Mouse (Mus musculus): ENCODE measurements around the gene Psmd13. TPM values are rescaled to one million over a fixed set of nuclear protein-coding genes. Genes with fewer than 3 reads are reported as not detected.

Psmd13 gene
- polyA plus RNA-seq, 1 experiment from 2014 or later, result 214 TPM

- no peak overlapping the region for H3K4me2 ChIP-seq
- no peaks in the 10 kb centered on the region for H3K4me1 ChIP-seq
- peaks cover 54% of the 10 kb centered on the region for H3K36me3 ChIP-seq
- H3K27me3 ChIP-seq (replicated peaks), result no peaks in the 10 kb centered on the region
- 87% methylated on average over 7 of the region's 7 CpGs for WGBS
- H3K9me3 ChIP-seq, result no peaks in the 10 kb centered on the region
- ATAC-seq (ENCODE audit: insufficient read depth, low FRiP score, low read depth), result no peak
- H3K9ac ChIP-seq, result no peak overlapping the region
- H3K4me3 ChIP-seq (replicated peaks), result no peak overlapping the region
- no peak overlapping the region for H3K27ac ChIP-seq
Measured at GRCm38 (mm10) chr7:140894031-140894430, 12.3 kb downstream of the Psmd13 start.

GRCm38 (mm10) chr7:140894611-140895010 lies 12.8 kb downstream of the Psmd13 start:
- Histone ChIP-seq H3K4me3 (replicated peaks) (no peak overlapping the region), H3K36me3 (peaks cover 50% of the 10 kb centered on the region), H3K9ac (no peak overlapping the region), H3K9me3 (no peaks in the 10 kb centered on the region), H3K4me1 (no peaks in the 10 kb centered on the region), H3K27me3 (replicated peaks) (no peaks in the 10 kb centered on the region), H3K4me2 (no peak overlapping the region), H3K27ac (no peak overlapping the region)
- 91% methylated on average over 3 of the region's 3 CpGs for WGBS
- no peak for ATAC-seq (ENCODE audit: insufficient read depth, low FRiP score, low read depth)

GRCm38 (mm10) chr7:140897863-140898262 lies 16.1 kb downstream of the Psmd13 start:
- H3K9ac ChIP-seq, result no peak overlapping the region
- peaks cover 35% of the 10 kb centered on the region for H3K36me3 ChIP-seq
- no peak for ATAC-seq (ENCODE audit: insufficient read depth, low FRiP score, low read depth)
- H3K27ac ChIP-seq, result no peak overlapping the region
- no peaks in the 10 kb centered on the region for H3K27me3 ChIP-seq (replicated peaks)
- no peaks in the 10 kb centered on the region for H3K4me1 ChIP-seq
- 85% methylated on average over 7 of the region's 7 CpGs for WGBS
- H3K4me3 ChIP-seq (replicated peaks), result no peak overlapping the region
- H3K4me2 ChIP-seq, result no peak overlapping the region
- no peaks in the 10 kb centered on the region for H3K9me3 ChIP-seq

GRCm38 (mm10) chr7:140899121-140899520 lies 17.4 kb downstream of the Psmd13 start:
- Histone ChIP-seq H3K4me2 (no peak overlapping the region), H3K9me3 (no peaks in the 10 kb centered on the region), H3K4me3 (replicated peaks) (no peak overlapping the region), H3K36me3 (peaks cover 29% of the 10 kb centered on the region), H3K27ac (no peak overlapping the region), H3K27me3 (replicated peaks) (no peaks in the 10 kb centered on the region), H3K4me1 (no peaks in the 10 kb centered on the region), H3K9ac (no peak overlapping the region; the same call in 1 of the 2 replicates)
- ATAC-seq (ENCODE audit: insufficient read depth, low FRiP score, low read depth), result no peak
- WGBS, result 67% methylated on average over 3 of the region's 3 CpGs

- no peak for ATAC-seq (ENCODE audit: insufficient read depth, low FRiP score, low read depth)
- H3K27ac ChIP-seq, result no peak within 1 kb of the TSS; the same call in 1 of the 2 replicates
- no peaks in the 10 kb centered on the region for H3K9me3 ChIP-seq
- H3K4me1 ChIP-seq, result no peaks in the 10 kb centered on the region
- WGBS, result 67% methylated on average over 10 of the region's 10 CpGs
- H3K4me3 ChIP-seq (replicated peaks), result no peak within 1 kb of the TSS
- peaks cover 22% of the 10 kb centered on the region for H3K36me3 ChIP-seq
- no peak within 1 kb of the TSS for H3K4me2 ChIP-seq
- H3K9ac ChIP-seq, result no peak within 1 kb of the TSS; the same call in 1 of the 2 replicates
- no peaks in the 10 kb centered on the region for H3K27me3 ChIP-seq (replicated peaks)
Measured at GRCm38 (mm10) chr7:140900220-140900619, 18.5 kb downstream of the Psmd13 start, which contains the start of gene Cox8b. Gene Cox8b (minus strand): TSS chr7:140900446.

- H3K27ac ChIP-seq, result no peak overlapping the region
- H3K27me3 ChIP-seq (replicated peaks), result no peaks in the 10 kb centered on the region
- WGBS, result 82% methylated on average over 15 of the region's 15 CpGs
- H3K9ac ChIP-seq, result no peak overlapping the region
- H3K4me2 ChIP-seq, result no peak overlapping the region
- ATAC-seq (ENCODE audit: insufficient read depth, low FRiP score, low read depth), result no peak
- no peaks in the 10 kb centered on the region for H3K4me1 ChIP-seq
- H3K4me3 ChIP-seq (replicated peaks), result no peak overlapping the region
- H3K36me3 ChIP-seq, result peaks cover 13% of the 10 kb centered on the region
- no peaks in the 10 kb centered on the region for H3K9me3 ChIP-seq
Measured at GRCm38 (mm10) chr7:140902036-140902875, 20.5 kb downstream of the Psmd13 start.

GRCm38 (mm10) chr7:140903212-140903611 lies 21.4 kb downstream of the Psmd13 start:
- H3K4me1 ChIP-seq, result no peaks in the 10 kb centered on the region
- H3K36me3 ChIP-seq, result 0 out of 2 replicates have a peak, but pooled peaks cover 4% of the 10 kb centered on the region
- no peaks in the 10 kb centered on the region for H3K27me3 ChIP-seq (replicated peaks)
- H3K9me3 ChIP-seq, result no peaks in the 10 kb centered on the region
- WGBS, result 26% methylated on average over 13 of the region's 13 CpGs
- H3K4me3 ChIP-seq (replicated peaks), result no peak overlapping the region
- H3K9ac ChIP-seq, result no peak overlapping the region
- no peak overlapping the region for H3K27ac ChIP-seq
- H3K4me2 ChIP-seq, result no peak overlapping the region
- ATAC-seq (ENCODE audit: insufficient read depth, low FRiP score, low read depth), result 0 out of 2 replicates have a peak, but pooled peaks have one; percentile 6

- H3K4me1 ChIP-seq, result peaks cover 5% of the 10 kb centered on the region; the same call in 1 of the 2 replicates
- H3K27me3 ChIP-seq (replicated peaks), result no peaks in the 10 kb centered on the region
- 70% methylated on average over 2 of the region's 2 CpGs for WGBS
- H3K9ac ChIP-seq, result no peak overlapping the region
- H3K27ac ChIP-seq, result no peak overlapping the region
- H3K36me3 ChIP-seq, result no peaks in the 10 kb centered on the region
- H3K4me2 ChIP-seq, result no peak overlapping the region
- no peaks in the 10 kb centered on the region for H3K9me3 ChIP-seq
- ATAC-seq (ENCODE audit: insufficient read depth, low FRiP score, low read depth), result peak; percentile 6; the same call in 1 of the 2 replicates
- H3K4me3 ChIP-seq (replicated peaks), result no peak overlapping the region
Measured at GRCm38 (mm10) chr7:140905642-140906081, 23.9 kb downstream of the Psmd13 start.

GRCm38 (mm10) chr7:140907131-140907530 lies 25.4 kb downstream of the Psmd13 start:
- no peak for ATAC-seq (ENCODE audit: insufficient read depth, low FRiP score, low read depth)
- H3K9me3 ChIP-seq, result no peaks in the 10 kb centered on the region
- no peaks in the 10 kb centered on the region for H3K27me3 ChIP-seq (replicated peaks)
- WGBS, result 75% methylated on average over 13 of the region's 13 CpGs
- H3K27ac ChIP-seq, result no peak overlapping the region
- H3K4me3 ChIP-seq (replicated peaks), result no peak overlapping the region
- no peak overlapping the region for H3K4me2 ChIP-seq
- H3K36me3 ChIP-seq, result no peaks in the 10 kb centered on the region
- no peak overlapping the region for H3K9ac ChIP-seq
- H3K4me1 ChIP-seq, result peaks cover 5% of the 10 kb centered on the region; the same call in 1 of the 2 replicates

GRCm38 (mm10) chr7:140907697-140908096 lies 25.9 kb downstream of the Psmd13 start:
- no peaks in the 10 kb centered on the region for H3K9me3 ChIP-seq
- H3K27me3 ChIP-seq (replicated peaks), result no peaks in the 10 kb centered on the region
- H3K36me3 ChIP-seq, result no peaks in the 10 kb centered on the region
- H3K4me3 ChIP-seq (replicated peaks), result no peak overlapping the region
- peaks cover 5% of the 10 kb centered on the region; the same call in 1 of the 2 replicates for H3K4me1 ChIP-seq
- no peak overlapping the region for H3K4me2 ChIP-seq
- ATAC-seq (ENCODE audit: insufficient read depth, low FRiP score, low read depth), result no peak
- 83% methylated on average over 7 of the region's 7 CpGs for WGBS
- no peak overlapping the region for H3K9ac ChIP-seq
- no peak overlapping the region for H3K27ac ChIP-seq

GRCm38 (mm10) chr7:140908181-140908580 lies 26.4 kb downstream of the Psmd13 start:
- no peak overlapping the region for H3K9ac ChIP-seq
- WGBS, result 39% methylated on average over 7 of the region's 7 CpGs
- H3K4me2 ChIP-seq, result no peak overlapping the region
- H3K4me1 ChIP-seq, result peaks cover 5% of the 10 kb centered on the region; the same call in 1 of the 2 replicates
- peak overlapping the region; percentile 3; the same call in 1 of the 2 replicates for H3K27ac ChIP-seq
- H3K36me3 ChIP-seq, result no peaks in the 10 kb centered on the region
- no peak for ATAC-seq (ENCODE audit: insufficient read depth, low FRiP score, low read depth)
- H3K4me3 ChIP-seq (replicated peaks), result no peak overlapping the region
- H3K27me3 ChIP-seq (replicated peaks), result no peaks in the 10 kb centered on the region
- H3K9me3 ChIP-seq, result no peaks in the 10 kb centered on the region

- WGBS, result 2% methylated on average over 19 of the region's 19 CpGs
- Histone ChIP-seq H3K4me1 (peaks cover 5% of the 10 kb centered on the region; the same call in 1 of the 2 replicates), H3K27ac (no peak overlapping the region), H3K36me3 (no peaks in the 10 kb centered on the region), H3K9ac (no peak overlapping the region; the same call in 1 of the 2 replicates), H3K27me3 (replicated peaks) (no peaks in the 10 kb centered on the region), H3K4me2 (peak overlapping the region; percentile 86), H3K9me3 (no peaks in the 10 kb centered on the region), H3K4me3 (replicated peaks) (peak overlapping the region; percentile 43)
- ATAC-seq (ENCODE audit: insufficient read depth, low FRiP score, low read depth), result peak; percentile 68
Measured at GRCm38 (mm10) chr7:140908634-140909107, 26.9 kb downstream of the Psmd13 start.
